In genomic region chr7:128744684-128745485, GRCm38 (mm10) we compare ENCODE assay signal across 8 mouse cellular contexts. TPM values are rescaled to one million over a fixed set of nuclear protein-coding genes. Genes with fewer than 3 reads are reported as not detected.
DNase-seq lines count a peak whose midpoint lies in the region; ATAC-seq lines count a peak whose summit lies in the region.

Gene Sec23ip (plus strand): TSS chr7:128744943.

- DNase-seq in CD4-positive, CD25-positive, alpha-beta regulatory T cell, adult 2 months (ENCODE audit: low read depth, low spot score) = peak; percentile 99
- DNase-seq in fat pad, adult 2 months (ENCODE audit: extremely low read depth, low read depth, low spot score) = peak; percentile 89
- DNase-seq in kidney, postnatal 10 days = peak; percentile 99
- DNase-seq in natural killer cell, adult 2 months (ENCODE audit: low spot score in 2 of 2) = peak; percentile 97 to 98

- H3K36me3 ChIP-seq in heart, embryonic 13.5 days = peaks cover 13% of the 10 kb centered on the region
- peaks cover 20% of the 10 kb centered on the region for H3K36me3 ChIP-seq in liver, embryonic 12.5 days
- no peaks in the 10 kb centered on the region for H3K36me3 ChIP-seq in stomach, embryonic 15.5 days

- peaks cover 4% of the 10 kb centered on the region; the same call in 1 of the 2 replicates for H3K4me1 ChIP-seq in brown adipose tissue, adult 24 weeks (ENCODE audit: control insufficient read depth, insufficient read depth, insufficient read length, low read length)
- H3K4me1 ChIP-seq in heart, embryonic 13.5 days = peaks cover 54% of the 10 kb centered on the region
- H3K4me1 ChIP-seq in liver, embryonic 12.5 days = peaks cover 55% of the 10 kb centered on the region
- peaks cover 19% of the 10 kb centered on the region for H3K4me1 ChIP-seq in stomach, embryonic 15.5 days

- no peaks in the 10 kb centered on the region; the same call in 1 of the 2 replicates for H3K27me3 ChIP-seq in heart, embryonic 13.5 days (replicated peaks)
- peaks cover 14% of the 10 kb centered on the region; the same call in 1 of the 2 replicates for H3K27me3 ChIP-seq in liver, embryonic 12.5 days (replicated peaks)
- H3K27me3 ChIP-seq in stomach, embryonic 15.5 days (replicated peaks) = no peaks in the 10 kb centered on the region

- WGBS in heart, embryonic 13.5 days = under 1% methylated on average over 55 of the region's 55 CpGs
- under 1% methylated on average over 55 of the region's 55 CpGs for whole genome bisulfite sequencing in liver, embryonic 12.5 days (ENCODE audit: insufficient replicate concordance)
- WGBS in stomach, embryonic 15.5 days = under 1% methylated on average over 55 of the region's 55 CpGs

- H3K4me2 ChIP-seq in heart, embryonic 13.5 days = peak within 1 kb of the TSS; percentile 95
- H3K4me2 ChIP-seq in liver, embryonic 12.5 days = peak within 1 kb of the TSS; percentile 82
- H3K4me2 ChIP-seq in stomach, embryonic 15.5 days = peak within 1 kb of the TSS; percentile 86

- H3K9me3 ChIP-seq in heart, embryonic 13.5 days = no peaks in the 10 kb centered on the region
- no peaks in the 10 kb centered on the region for H3K9me3 ChIP-seq in liver, embryonic 12.5 days (replicated peaks)
- H3K9me3 ChIP-seq in stomach, embryonic 15.5 days = no peaks in the 10 kb centered on the region

- peak within 1 kb of the TSS; percentile 96 for H3K9ac ChIP-seq in heart, embryonic 13.5 days
- H3K9ac ChIP-seq in liver, embryonic 12.5 days = peak within 1 kb of the TSS; percentile 91
- peak within 1 kb of the TSS; percentile 94 for H3K9ac ChIP-seq in stomach, embryonic 15.5 days

- H3K4me3 ChIP-seq in brown adipose tissue, adult 24 weeks (ENCODE audit: insufficient read depth, low read depth, low read length) = peak within 1 kb of the TSS; percentile 64
- H3K4me3 ChIP-seq in heart, embryonic 13.5 days = peak within 1 kb of the TSS; percentile 84
- H3K4me3 ChIP-seq in liver, embryonic 12.5 days = peak within 1 kb of the TSS; percentile 96
- peak within 1 kb of the TSS; percentile 99 for H3K4me3 ChIP-seq in stomach, embryonic 15.5 days (replicated peaks)

- H3K27ac ChIP-seq in brown adipose tissue, adult 24 weeks (replicated peaks; ENCODE audit: low read depth, low read length) = peak within 1 kb of the TSS; percentile 32
- peak within 1 kb of the TSS; percentile 79 for H3K27ac ChIP-seq in heart, embryonic 13.5 days (replicated peaks)
- H3K27ac ChIP-seq in liver, embryonic 12.5 days = peak within 1 kb of the TSS; percentile 82
- H3K27ac ChIP-seq in stomach, embryonic 15.5 days = peak within 1 kb of the TSS; percentile 66; the same call in 1 of the 2 replicates

- peak; percentile 67 for ATAC-seq in heart, embryonic 13.5 days (ENCODE audit: extremely low read depth, insufficient number of reproducible peaks, low FRiP score, low TSS enrichment)
- ATAC-seq in liver, embryonic 12.5 days = peak; percentile 82
- peak; percentile 79 for ATAC-seq in stomach, embryonic 15.5 days (ENCODE audit: insufficient read depth, low FRiP score, low read depth)

RNA-seq across cellular contexts. Expression of gene Sec23ip, which starts in this region (rescaled TPM):
- polyA plus RNA-seq in brown adipose tissue, adult 24 weeks (2012; ENCODE audit: insufficient read depth, insufficient read length, missing spikeins) = 10.2 and 11.5 TPM in 2 replicates
- polyA plus RNA-seq in heart, embryonic 13.5 days (2015; fragmentation: Nextera tagmentation; extraction: Ambion mirVana) = 30.7 and 31.4 TPM in 2 replicates
- polyA plus RNA-seq in liver, embryonic 12.5 days (2016; fragmentation: Nextera tagmentation; extraction: Ambion mirVana) = 27.4 and 27.7 TPM in 2 replicates
- 32.3 and 32.5 TPM in 2 replicates for polyA plus RNA-seq in stomach, embryonic 15.5 days (2015; fragmentation: Nextera tagmentation; extraction: Ambion mirVana)

Comparison
In these comparisons a context has a peak if more than half of its experiments do, and no peak if none do; other contexts are left out.
1. Peak in every context shown above with its lines: DNase-seq, ATAC-seq, H3K4me3 ChIP-seq and H3K27ac ChIP-seq.
2. H3K27ac ChIP-seq: peak in every context shown above with its lines; median percentile 82 in liver, embryonic 12.5 days; 79 in heart, embryonic 13.5 days; 66 in stomach, embryonic 15.5 days; 32 in brown adipose tissue, adult 24 weeks.